Mouse (Mus musculus) midbrain, postnatal 0 days (tissue): ENCODE data around the gene Apoa1. TPM values are rescaled to one million over a fixed set of nuclear protein-coding genes. Genes with fewer than 3 reads are reported as not detected.

ENCODE experiments used
- ATAC-seq: fragments of 200-750 bp; cut with Nextera tagmentation; 2 replicates; pipeline ENCODE4 v1.8.0; 2017; ENCODE audit warnings: moderate number of reproducible peaks, mild to moderate bottlenecking, moderate TSS enrichment, moderate library complexity; ENCODE audit not compliant: low FRiP score
- DNase-seq: peaks from one replicate; pipeline ENCODE4 v3.0.0-alpha.2; 2015; ENCODE audit warnings: low spot score
- H3K27ac ChIP-seq: fragments of 300-500 bp; sonication (generic); 2 replicates; pipeline ENCODE4 v1.5.1; 2014; ENCODE audit warnings: low read depth, mild to moderate bottlenecking, low read length, mixed read lengths
- H3K27me3 ChIP-seq: fragments of 300-500 bp; sonication (generic); 2 replicates; pipeline ENCODE4 v1.6.1; 2014; ENCODE audit warnings: low read length, control low read depth, mixed read lengths; ENCODE audit not compliant: insufficient read depth
- H3K36me3 ChIP-seq: fragments of 300-500 bp; sonication (generic); 2 replicates; pipeline ENCODE4 v1.6.1; 2014; ENCODE audit warnings: low read length, control low read depth, mixed read lengths; ENCODE audit not compliant: insufficient read depth
- H3K4me1 ChIP-seq: fragments of 300-500 bp; sonication (generic); 2 replicates; pipeline ENCODE4 v1.6.1; 2014; ENCODE audit warnings: mild to moderate bottlenecking, control low read depth, antibody characterized with exemption, low read length, mixed read lengths; ENCODE audit not compliant: insufficient read depth
- H3K4me2 ChIP-seq: fragments of 300-500 bp; sonication (generic); 2 replicates; pipeline ENCODE4 v1.6.1; 2014; ENCODE audit warnings: low read depth, mild to moderate bottlenecking, low read length, mixed read lengths; ENCODE audit not compliant: poor library complexity, severe bottlenecking
- H3K4me3 ChIP-seq: fragments of 300-500 bp; sonication (generic); 2 replicates; pipeline ENCODE4 v1.5.1; 2014; ENCODE audit warnings: low read depth, mild to moderate bottlenecking, low read length, moderate library complexity
- H3K9ac ChIP-seq: fragments of 300-500 bp; sonication (generic); replicated peaks from 2 replicates; pipeline ENCODE4 v1.6.1; 2014; ENCODE audit warnings: mild to moderate bottlenecking, low read length, moderate library complexity, mixed read lengths; ENCODE audit not compliant: poor library complexity, severe bottlenecking
- H3K9me3 ChIP-seq: fragments of 300-500 bp; sonication (generic); 2 replicates; pipeline ENCODE4 v1.6.1; 2016; ENCODE audit warnings: low read length, control low read depth
- CTCF ChIP-seq: IDR thresholded peaks from 2 replicates; pipeline ENCODE4 v1.5.1; 2016; ENCODE audit warnings: antibody characterized with exemption, mild to moderate bottlenecking
- WGBS: fragments of 180-500 bp; shearing (Covaris S2); extraction: QIAGEN DNeasy Blood & Tissue Kit; methylation state at CpG from one replicate; pipeline ENCODE4 v1.1.7; 2014; 5-methylcytosine and 5-hydroxymethylcytosine counted together
- polyA plus RNA-seq: library from polyadenylated mRNA; unstranded; fragments of >200 nt; fragmentation: Nextera tagmentation; extraction: Ambion mirVana; gene quantifications from 2 replicates; pipeline ENCODE4 v1.2.1, GENCODE M21; 2015
- total RNA-seq: library from RNA; depleted of rRNA; stranded (reverse); fragments of >200 nt; gene quantifications from 2 replicates; pipeline ENCODE4 v1.2.3, GENCODE M21; 2014

Gene Apoa1
- total and polyA plus RNA-seq, 2 experiments from 2014 or later = 1.4 to 6.2 TPM

GRCm38 (mm10) chr9:46256658-46257385, 28.4 kb downstream of the Apoa1 start:
- no peak for TF ChIP-seq CTCF
- ATAC-seq = no peak
- H3K9me3 ChIP-seq = no peaks in the 10 kb centered on the region
- no peak overlapping the region for H3K4me2 ChIP-seq
- no peaks in the 10 kb centered on the region for H3K4me1 ChIP-seq
- no peak for DNase-seq
- no peak overlapping the region for H3K9ac ChIP-seq
- WGBS = 88% methylated on average over 10 of the region's 10 CpGs
- H3K27ac ChIP-seq = no peak overlapping the region
- H3K36me3 ChIP-seq = no peaks in the 10 kb centered on the region
- H3K27me3 ChIP-seq = peaks cover 6% of the 10 kb centered on the region
- no peak overlapping the region for H3K4me3 ChIP-seq

- no peaks in the 10 kb centered on the region for H3K36me3 ChIP-seq
- no peak for TF ChIP-seq CTCF
- no peak overlapping the region for H3K4me2 ChIP-seq
- no peaks in the 10 kb centered on the region for H3K4me1 ChIP-seq
- H3K4me3 ChIP-seq = no peak overlapping the region
- ATAC-seq (no peak), DNase-seq (no peak)
- H3K9ac ChIP-seq = no peak overlapping the region
- WGBS = 82% methylated on average over 3 of the region's 3 CpGs
- H3K27ac ChIP-seq = no peak overlapping the region
- no peaks in the 10 kb centered on the region for H3K9me3 ChIP-seq
- peaks cover 6% of the 10 kb centered on the region for H3K27me3 ChIP-seq
Measured at GRCm38 (mm10) chr9:46257546-46257945, 29.2 kb downstream of the Apoa1 start.

DNA sequence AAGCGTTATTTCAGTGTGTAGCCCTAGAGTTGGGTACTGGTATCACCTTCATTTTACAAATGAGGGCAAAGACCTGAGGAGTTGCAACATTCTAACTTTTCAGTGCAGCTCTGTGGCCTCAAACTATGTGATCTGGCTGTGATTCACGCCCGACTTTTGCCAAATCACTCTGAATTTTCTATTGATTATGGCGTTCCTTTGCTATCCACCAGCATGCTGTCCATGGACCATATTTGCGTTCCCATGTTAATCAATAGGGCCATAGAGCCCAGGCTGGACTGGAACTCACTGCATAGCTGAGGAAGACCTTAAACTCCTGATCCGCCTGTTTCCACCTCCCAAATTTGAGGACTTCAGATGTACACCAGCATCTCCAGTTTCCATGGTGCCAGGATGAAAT, 30.7 kb downstream of the Apoa1 start:
- no peak overlapping the region for H3K4me3 ChIP-seq
- no peak for TF ChIP-seq CTCF
- H3K4me2 ChIP-seq = no peak overlapping the region
- no peaks in the 10 kb centered on the region for H3K4me1 ChIP-seq
- ATAC-seq (no peak), DNase-seq (no peak)
- no peaks in the 10 kb centered on the region for H3K9me3 ChIP-seq
- no peaks in the 10 kb centered on the region for H3K36me3 ChIP-seq
- H3K9ac ChIP-seq = no peak overlapping the region
- peaks cover 6% of the 10 kb centered on the region; the same call in 1 of the 2 replicates for H3K27me3 ChIP-seq
- 88% methylated on average over 6 of the region's 6 CpGs for WGBS
- no peak overlapping the region for H3K27ac ChIP-seq

GRCm38 (mm10) chr9:46261131-46261530, 32.8 kb downstream of the Apoa1 start:
- Histone ChIP-seq H3K4me1 (no peaks in the 10 kb centered on the region), H3K27ac (no peak overlapping the region), H3K4me3 (no peak overlapping the region), H3K9ac (no peak overlapping the region), H3K36me3 (no peaks in the 10 kb centered on the region), H3K9me3 (no peaks in the 10 kb centered on the region), H3K27me3 (peaks cover 6% of the 10 kb centered on the region; the same call in 1 of the 2 replicates), H3K4me2 (no peak overlapping the region)
- 89% methylated on average over 7 of the region's 7 CpGs for WGBS
- DNase-seq (no peak), ATAC-seq (no peak)
- TF ChIP-seq CTCF = no peak

- Histone ChIP-seq H3K9ac (no peak within 1 kb of the TSS), H3K27me3 (peaks cover 18% of the 10 kb centered on the region; the same call in 1 of the 2 replicates), H3K4me2 (no peak within 1 kb of the TSS), H3K36me3 (no peaks in the 10 kb centered on the region), H3K27ac (no peak within 1 kb of the TSS), H3K9me3 (no peaks in the 10 kb centered on the region), H3K4me3 (no peak within 1 kb of the TSS), H3K4me1 (no peaks in the 10 kb centered on the region)
- TF ChIP-seq CTCF = no peak
- no peak for ATAC-seq
- WGBS = 61% methylated on average over 7 of the region's 7 CpGs
- DNase-seq = no peak
Measured at GRCm38 (mm10) chr9:46268343-46268873, 40.0 kb downstream of the Apoa1 start, which contains the start of gene Apoa5. Gene Apoa5 (plus strand): TSS chr9:46268633.

DNA sequence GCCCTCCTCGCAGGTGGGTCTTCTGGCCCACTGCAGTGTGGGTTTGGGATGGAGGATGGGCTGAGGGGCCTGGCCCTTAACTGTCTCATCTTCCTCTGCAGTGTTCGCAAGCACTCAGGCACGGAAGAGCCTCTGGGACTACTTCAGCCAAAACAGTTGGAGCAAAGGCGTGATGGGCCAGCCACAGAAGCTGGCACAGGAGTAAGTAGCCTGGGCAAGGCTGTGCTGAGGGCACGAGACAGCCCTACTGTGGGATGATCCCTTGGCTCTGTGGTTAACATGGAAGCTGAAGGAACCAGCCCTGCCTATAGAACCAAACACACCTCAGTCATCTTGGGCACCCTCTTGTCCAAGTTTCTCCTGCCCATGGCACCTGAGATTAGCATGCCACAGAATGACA, 40.7 kb downstream of the Apoa1 start:
- Histone ChIP-seq H3K9ac (no peak overlapping the region), H3K4me1 (no peaks in the 10 kb centered on the region), H3K27ac (no peak overlapping the region), H3K36me3 (no peaks in the 10 kb centered on the region), H3K4me3 (no peak overlapping the region), H3K27me3 (peaks cover 18% of the 10 kb centered on the region; the same call in 1 of the 2 replicates), H3K4me2 (no peak overlapping the region), H3K9me3 (no peaks in the 10 kb centered on the region)
- WGBS = 92% methylated on average over 5 of the region's 5 CpGs
- no peak for TF ChIP-seq CTCF
- DNase-seq (no peak), ATAC-seq (no peak)
